Mouse (Mus musculus): ENCODE measurements around the gene Pck1.

Gene Pck1

GRCm38 (mm10) chr2:173146728-173147127 is 6.1 kb upstream of the Pck1 start:
- intact Hi-C loops (cut with DNase I), result no loop called here

GRCm38 (mm10) chr2:173148001-173148400 is 4.8 kb upstream of the Pck1 start:
- intact Hi-C loops (cut with DNase I), result no loop called here

- intact Hi-C loops (cut with DNase I), result no loop called here
Measured at GRCm38 (mm10) chr2:173151352-173151751, 1.5 kb upstream of the Pck1 start.

- intact Hi-C loops (cut with DNase I), result no loop called here
Measured at GRCm38 (mm10) chr2:173151784-173152284, 1.0 kb upstream of the Pck1 start.

DNA sequence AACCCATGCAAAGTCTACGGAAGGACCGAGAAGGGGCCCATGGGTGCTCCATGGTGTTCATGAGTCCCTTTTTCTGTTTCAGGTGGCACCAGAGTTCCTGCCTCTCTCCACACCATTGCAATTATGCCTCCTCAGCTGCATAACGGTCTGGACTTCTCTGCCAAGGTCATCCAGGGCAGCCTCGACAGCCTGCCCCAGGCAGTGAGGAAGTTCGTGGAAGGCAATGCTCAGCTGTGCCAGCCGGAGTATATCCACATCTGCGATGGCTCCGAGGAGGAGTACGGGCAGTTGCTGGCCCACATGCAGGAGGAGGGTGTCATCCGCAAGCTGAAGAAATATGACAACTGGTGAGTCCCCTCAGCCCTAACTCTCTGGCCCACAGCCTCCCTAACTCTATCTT is 418 bp downstream of the Pck1 start:
- intact Hi-C loops (cut with DNase I), result no loop called here

- intact Hi-C loops (cut with DNase I), result no loop called here
Measured at GRCm38 (mm10) chr2:173154513-173154912, 1.7 kb downstream of the Pck1 start.

- intact Hi-C loops (cut with DNase I), result no loop called here
Measured at GRCm38 (mm10) chr2:173154962-173155361, 2.1 kb downstream of the Pck1 start.

DNA sequence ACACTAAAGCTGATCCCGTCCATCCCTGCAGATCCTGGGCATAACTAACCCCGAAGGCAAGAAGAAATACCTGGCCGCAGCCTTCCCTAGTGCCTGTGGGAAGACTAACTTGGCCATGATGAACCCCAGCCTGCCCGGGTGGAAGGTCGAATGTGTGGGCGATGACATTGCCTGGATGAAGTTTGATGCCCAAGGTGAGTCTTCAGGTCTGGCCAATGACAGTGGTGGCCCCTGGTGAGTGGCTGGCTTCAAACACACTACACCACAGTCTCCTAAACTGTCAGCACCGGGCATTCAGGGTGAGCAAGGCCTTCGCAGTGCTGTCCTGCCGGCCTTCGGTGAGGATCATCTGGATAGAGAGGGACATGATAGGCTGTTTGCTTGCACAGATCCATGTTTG is 3.1 kb downstream of the Pck1 start:
- intact Hi-C loops (cut with DNase I), result no loop called here

GRCm38 (mm10) chr2:173156923-173157322 is 4.1 kb downstream of the Pck1 start:
- intact Hi-C loops (cut with DNase I), result no loop called here

DNA sequence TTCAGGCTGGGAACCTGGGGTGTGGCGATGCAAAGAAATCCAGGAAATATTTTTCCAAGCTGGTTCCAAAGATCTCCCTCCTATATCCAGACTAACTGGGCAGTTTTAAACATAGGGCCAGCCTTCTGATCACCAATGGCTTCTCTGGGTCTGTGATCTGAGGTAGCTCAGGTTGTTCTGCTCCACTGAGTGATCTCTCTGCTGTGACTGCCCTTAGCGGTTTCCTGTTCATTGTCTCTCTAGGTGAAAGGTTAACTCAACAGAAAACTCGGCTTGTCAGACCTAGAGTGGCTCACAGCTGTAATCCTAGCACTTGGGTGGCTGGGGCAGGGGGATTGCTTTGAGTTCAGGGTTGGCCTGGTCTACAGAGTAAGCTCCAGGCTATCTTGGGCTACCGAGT is 4.5 kb downstream of the Pck1 start:
- intact Hi-C loops (cut with DNase I), result no loop called here

GRCm38 (mm10) chr2:173157871-173158270 is 5.0 kb downstream of the Pck1 start:
- intact Hi-C loops (cut with DNase I), result no loop called here

GRCm38 (mm10) chr2:173158390-173159055 is 5.7 kb downstream of the Pck1 start:
- intact Hi-C loops (cut with DNase I), result no loop called here

DNA sequence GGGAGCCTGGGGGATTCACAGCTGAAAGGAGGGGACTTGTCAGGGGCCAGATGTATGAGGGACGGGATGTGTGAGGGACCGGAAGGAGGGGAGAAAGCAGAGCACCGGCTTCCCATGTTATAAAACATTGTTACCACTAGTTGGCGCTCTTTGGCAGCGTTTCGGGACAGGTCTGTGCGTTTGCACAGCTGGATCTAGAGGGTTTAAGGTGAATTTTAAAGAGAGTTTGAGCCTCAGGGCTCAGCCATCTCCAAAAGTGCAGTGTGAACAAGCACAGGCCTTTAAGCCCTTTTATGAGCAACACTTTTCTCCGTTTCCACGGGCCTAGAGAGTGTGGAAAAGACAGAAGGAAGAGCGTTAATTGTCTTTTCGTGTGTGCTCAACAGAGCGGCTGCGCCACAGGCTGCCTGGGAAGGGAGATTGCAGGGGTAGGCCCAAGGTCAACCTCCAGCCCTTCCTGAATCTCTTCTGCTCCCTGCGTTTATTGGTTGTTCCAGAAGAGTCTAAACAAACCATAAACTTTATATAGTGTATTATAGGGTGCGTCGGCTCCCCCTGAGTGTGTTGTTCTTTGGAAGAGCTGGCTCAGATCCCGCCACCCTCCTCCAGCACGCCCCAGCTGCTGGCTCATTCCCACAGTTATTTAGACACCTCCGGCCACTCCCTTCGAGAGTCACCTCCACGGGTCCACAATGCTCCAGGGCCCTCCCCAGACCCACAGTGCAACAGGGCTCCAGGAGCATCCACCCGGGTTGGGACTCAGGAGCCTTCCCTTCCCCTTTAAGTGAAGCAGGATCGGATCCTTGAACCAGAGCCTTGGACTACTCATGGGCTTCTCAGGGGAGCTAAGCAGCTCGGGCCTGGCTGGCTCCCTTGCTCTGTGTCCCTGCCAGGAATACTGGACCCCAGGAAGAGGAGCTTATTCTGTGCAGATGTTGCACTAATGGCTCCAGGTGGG is 6.8 kb downstream of the Pck1 start:
- intact Hi-C loops (cut with DNase I), result loop anchor here (5.0 kb wide), 1 partner anchor 52 kb away; no protein-coding TSS in a partner anchor

DNA sequence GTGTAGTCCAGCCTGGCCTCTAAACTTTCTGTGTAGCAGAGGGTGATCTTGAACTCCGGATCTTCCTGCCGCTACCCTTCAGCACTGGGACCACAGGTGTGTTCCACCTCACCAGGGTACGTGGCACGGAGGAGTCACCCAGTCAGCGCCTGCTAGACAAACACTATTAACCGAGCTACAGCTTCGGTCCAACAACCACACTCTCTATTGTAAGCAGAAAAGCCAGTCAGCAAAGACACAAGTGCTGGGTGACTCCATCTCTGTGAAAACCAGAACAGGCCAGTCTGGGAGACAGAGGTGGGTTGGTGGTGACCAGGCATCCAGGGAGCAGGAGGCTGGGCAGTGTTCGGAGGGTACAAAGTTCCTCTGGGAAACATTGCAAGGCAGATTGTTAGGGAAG is 10.5 kb downstream of the Pck1 start:
- intact Hi-C loops (cut with DNase I), result loop anchor here (5.0 kb wide), 1 partner anchor 56 kb away; no protein-coding TSS in a partner anchor

GRCm38 (mm10) chr2:173164358-173164757 is 11.5 kb downstream of the Pck1 start:
- intact Hi-C loops (cut with DNase I), result loop anchor here (1.0 to 5.0 kb wide), 2 partner anchors 20 to 57 kb away; no protein-coding TSS in a partner anchor

- intact Hi-C loops (cut with DNase I), result loop anchor here (1.0 to 5.0 kb wide), 2 partner anchors 19 to 58 kb away; no protein-coding TSS in a partner anchor
Measured at GRCm38 (mm10) chr2:173164946-173165345, 12.1 kb downstream of the Pck1 start.

DNA sequence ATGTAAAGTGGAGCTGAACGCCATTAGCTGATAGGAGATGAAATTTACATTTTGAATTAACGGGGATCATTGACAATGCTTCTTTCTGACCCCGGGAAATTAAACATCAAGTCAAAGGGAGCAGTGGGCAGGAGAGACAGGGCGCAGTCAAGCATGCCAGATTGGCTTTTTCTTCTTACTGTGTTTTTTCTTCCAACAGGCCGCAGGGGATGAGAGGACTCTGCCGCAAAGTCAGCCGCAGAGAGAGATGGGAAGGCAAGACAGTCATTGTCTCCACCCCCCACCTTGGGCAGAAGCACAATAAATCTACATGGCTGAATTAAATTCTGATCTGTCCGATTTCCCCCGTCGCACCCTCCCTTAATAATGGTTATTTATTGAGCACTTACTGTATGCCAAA is 12.5 kb downstream of the Pck1 start:
- intact Hi-C loops (cut with DNase I), result no loop called here

DNA sequence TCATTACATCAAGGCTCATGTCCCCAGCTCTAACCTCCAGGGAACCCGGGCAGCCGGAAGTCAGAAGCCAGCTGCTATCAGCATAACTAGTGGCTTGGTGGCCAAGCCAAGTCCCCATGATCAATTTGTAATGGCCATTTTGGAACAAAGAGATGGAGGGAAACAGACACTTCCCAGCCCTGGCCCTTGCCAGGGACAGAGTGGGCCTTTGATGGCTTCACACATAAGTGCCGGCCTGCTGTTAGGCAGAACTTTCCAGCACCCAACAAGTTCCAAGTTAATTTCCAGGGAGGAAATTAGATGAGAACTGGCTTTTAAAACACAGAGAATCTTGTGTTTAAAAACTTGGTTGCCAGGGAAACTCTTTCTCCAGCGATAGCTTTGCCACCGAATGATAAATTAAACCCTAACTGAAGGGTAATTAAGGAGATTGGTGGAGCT is 15.6 kb downstream of the Pck1 start:
- intact Hi-C loops (cut with DNase I), result no loop called here

DNA sequence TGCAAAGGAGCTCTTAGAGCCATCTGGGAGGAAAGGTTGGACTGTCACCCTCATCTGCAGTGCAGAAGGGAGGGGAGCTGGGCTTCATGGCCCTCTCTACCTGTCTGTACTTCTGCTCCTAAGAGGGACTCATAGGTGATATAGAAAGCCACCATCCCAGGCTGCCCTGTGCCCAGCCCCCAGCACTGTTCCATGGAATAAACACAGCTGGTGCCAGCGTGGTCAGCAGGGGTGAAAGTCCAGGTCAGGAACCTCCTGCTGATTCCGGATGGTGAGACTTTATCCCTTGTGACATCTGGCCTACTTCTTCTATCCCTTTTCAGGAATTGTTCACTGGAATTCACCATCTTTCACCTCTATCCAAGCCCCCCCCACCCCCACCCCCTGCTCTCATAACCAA is 17.2 kb downstream of the Pck1 start:
- intact Hi-C loops (cut with DNase I), result no loop called here

DNA sequence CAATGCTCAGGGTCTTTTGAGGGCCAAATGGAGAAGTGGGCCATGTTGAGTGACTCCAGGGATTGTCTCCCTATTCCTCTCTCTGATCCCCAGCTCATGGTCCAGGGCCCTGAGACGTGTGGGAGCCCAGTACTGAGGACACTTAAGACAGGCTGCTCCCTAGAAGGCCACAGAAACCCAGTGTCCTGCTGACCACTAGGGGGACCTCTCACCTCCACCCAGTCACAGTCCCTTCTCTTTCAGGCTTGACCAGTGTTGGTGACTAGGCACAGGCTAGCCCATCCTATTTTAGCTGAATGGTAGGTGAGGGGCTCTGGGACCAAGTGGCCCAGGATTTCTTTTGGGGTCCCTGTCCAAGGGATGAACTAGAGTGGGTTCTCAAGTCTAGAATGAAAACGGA is 17.9 kb downstream of the Pck1 start:
- intact Hi-C loops (cut with DNase I), result no loop called here

- intact Hi-C loops (cut with DNase I), result no loop called here
Measured at GRCm38 (mm10) chr2:173171470-173171869, 18.6 kb downstream of the Pck1 start.

GRCm38 (mm10) chr2:173171956-173172355 is 19.1 kb downstream of the Pck1 start:
- intact Hi-C loops (cut with DNase I), result no loop called here
